Mouse (Mus musculus) left cerebral cortex, postnatal 10 days (tissue): ENCODE data around the gene Nphs2. TPM values are rescaled to one million over a fixed set of nuclear protein-coding genes. Genes with fewer than 3 reads are reported as not detected.
"Not testable (repeated sequence)": the region's sequence is repeated elsewhere in the genome, so short reads cannot be mapped to it uniquely, and the experiment has no call there.

Source experiments
- DNase-seq, 2 experiments: peaks; one replicate each; pipeline ENCODE4 v3.0.0; 2021 to 2022; ENCODE audit warnings: low spot score in 2 of 2, mixed read lengths in 1 of 2; ENCODE audit errors: extremely low spot score in 1 of 2
- intact Hi-C: fragments of 180-260 bp; cut with DNase I; formaldehyde crosslinking; loops from one replicate; pipeline ENCODE4 v1.15.1; 2025
- total RNA-seq, 2 experiments: library from RNA; stranded (reverse); gene quantifications; 2 replicates each; pipeline ENCODE4 v1.2.3; 2021

The Nphs2 gene
- under 1 TPM; 0.41 to 0.65 TPM for total RNA-seq

GRCm38 (mm10) chr1:156310630-156311029 is at the start of gene Nphs2:
TSS of gene Nphs2 (plus strand) at chr1:156310727.
- DNase-seq, result peak in 1 of 2 experiments; percentile 26
- intact Hi-C loops, result no loop called here

GRCm38 (mm10) chr1:156263352-156263751 is 47.2 kb upstream of the Nphs2 start:
- intact Hi-C loops, result no loop called here
- peak; percentile 23 to 47 for DNase-seq

- DNase-seq, result no peak
- intact Hi-C loops, result no loop called here
These were observed 46.6 kb upstream of the Nphs2 start for GRCm38 (mm10) chr1:156263946-156264345.

GRCm38 (mm10) chr1:156268546-156268945 is 42.0 kb upstream of the Nphs2 start:
- intact Hi-C loops, DNase-seq: not testable (repeated sequence)

GRCm38 (mm10) chr1:156270471-156270870 is 40.1 kb upstream of the Nphs2 start:
- intact Hi-C loops, result no loop called here
- DNase-seq, result no peak

GRCm38 (mm10) chr1:156271654-156272053 is 38.9 kb upstream of the Nphs2 start:
- intact Hi-C loops, result no loop called here
- no peak for DNase-seq

- intact Hi-C loops, result no loop called here
- DNase-seq, result no peak
These were observed 36.9 kb upstream of the Nphs2 start for GRCm38 (mm10) chr1:156273647-156274046.

- no peak for DNase-seq
- intact Hi-C loops, result no loop called here
These were observed 30.4 kb upstream of the Nphs2 start for GRCm38 (mm10) chr1:156280131-156280530.

- no peak for DNase-seq
- intact Hi-C loops, result no loop called here
These were observed 26.3 kb upstream of the Nphs2 start for GRCm38 (mm10) chr1:156284207-156284606.

- DNase-seq, result no peak
- intact Hi-C loops, result no loop called here
These were observed 25.5 kb upstream of the Nphs2 start for GRCm38 (mm10) chr1:156284851-156285540.

- no peak for DNase-seq
- intact Hi-C loops, result no loop called here
These were observed 25.0 kb upstream of the Nphs2 start for GRCm38 (mm10) chr1:156285541-156285896.

- intact Hi-C loops, result no loop called here
- DNase-seq, result no peak
These were observed 21.8 kb upstream of the Nphs2 start for GRCm38 (mm10) chr1:156288556-156289221.

- intact Hi-C loops, DNase-seq: not testable (repeated sequence)
These were observed 21.3 kb upstream of the Nphs2 start for GRCm38 (mm10) chr1:156289222-156289587.

- intact Hi-C loops, result no loop called here
- DNase-seq, result no peak
These were observed 20.5 kb upstream of the Nphs2 start for GRCm38 (mm10) chr1:156290016-156290415.

GRCm38 (mm10) chr1:156302911-156303749 is 7.4 kb upstream of the Nphs2 start, which contains the start of gene Tdrd5:
TSS of gene Tdrd5 (minus strand) at chr1:156303664.
- intact Hi-C loops, result no loop called here
- DNase-seq, result peak; percentile 40 to 73

- DNase-seq, result no peak
- intact Hi-C loops, result no loop called here
These were observed 1.9 kb upstream of the Nphs2 start for GRCm38 (mm10) chr1:156308595-156308994.

- intact Hi-C loops, result no loop called here
These were observed 12.6 kb downstream of the Nphs2 start for GRCm38 (mm10) chr1:156323126-156323525.

GRCm38 (mm10) chr1:156340847-156341246 is 30.3 kb downstream of the Nphs2 start:
- no peak for DNase-seq
- intact Hi-C loops, result no loop called here

More at GRCm38 (mm10) chr1:156323126-156323525, 12.6 kb downstream of the Nphs2 start:
- no peak for DNase-seq

GRCm38 (mm10) chr1:156344433-156344832 is 33.9 kb downstream of the Nphs2 start:
- intact Hi-C loops, result no loop called here
- no peak for DNase-seq

- intact Hi-C loops, result no loop called here
- DNase-seq, result no peak
These were observed 35.1 kb downstream of the Nphs2 start for GRCm38 (mm10) chr1:156345633-156346032.
